Mouse (Mus musculus) lung, postnatal 0 days (tissue): ENCODE measurements around the gene Parn.

ENCODE experiments used
- CTCF ChIP-seq: IDR thresholded peaks from 2 replicates; pipeline ENCODE4 v1.5.1; 2016; ENCODE audit warnings: antibody characterized with exemption, mild to moderate bottlenecking
- EP300 ChIP-seq: IDR thresholded peaks from 2 replicates; pipeline ENCODE4 v1.6.1; 2016; ENCODE audit warnings: antibody characterized with exemption, mild to moderate bottlenecking, control low read depth

GRCm38 (mm10) chr16:13678601-13679319 lies 10.8 kb upstream of the Parn start:
- TF ChIP-seq CTCF: no peak
- TF ChIP-seq EP300: no peak
